Mouse (Mus musculus): Measurements from ENCODE around the gene Enc1. TPM values are rescaled to one million over a fixed set of nuclear protein-coding genes. Genes with fewer than 3 reads are reported as not detected.
A peak's percentile ranks its signal among the peaks of the same experiment; 100 is the strongest.

Enc1 gene
- polyA plus RNA-seq, 1 experiment from 2014 or later, result 1.7 TPM

DNA sequence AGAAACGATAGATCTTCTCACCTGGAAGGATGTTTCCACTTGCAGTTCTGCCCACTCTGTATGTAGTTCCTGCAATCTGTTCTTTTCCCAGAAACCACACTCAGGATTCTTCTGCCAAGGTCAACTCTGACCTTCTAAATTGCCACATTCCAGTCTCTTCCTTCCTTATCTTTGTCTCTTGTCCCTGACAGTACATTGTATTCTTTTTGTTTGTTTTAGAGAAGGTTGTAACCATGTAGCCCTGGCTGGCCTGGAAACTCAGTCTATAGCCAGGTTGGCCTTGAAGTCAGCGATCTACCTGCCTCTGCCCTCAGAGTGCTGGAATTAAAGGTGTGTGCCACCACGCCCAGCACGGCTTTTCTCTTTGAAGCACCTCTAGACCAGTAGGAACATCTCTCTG lies 58.0 kb downstream of the Enc1 start:
- no peak for TF ChIP-seq CTCF (IDR thresholded peaks at IDR 0.05; ENCODE audit: low read depth)
- no peak for TF ChIP-seq EP300 (IDR thresholded peaks at IDR 0.05; ENCODE audit: low read depth)
- Histone ChIP-seq H3K4me3 (ENCODE audit: low read depth, low read length) (no peak overlapping the region), H3K36me3 (replicated peaks; ENCODE audit: insufficient read depth, low read length) (no peaks in the 10 kb centered on the region), H3K9ac (replicated peaks) (no peak overlapping the region), H3K27me3 (ENCODE audit: insufficient read depth, low read length) (no peaks in the 10 kb centered on the region), H3K9me3 (ENCODE audit: low read length) (no peaks in the 10 kb centered on the region), H3K4me1 (ENCODE audit: insufficient read depth) (peaks cover 18% of the 10 kb centered on the region), H3K27ac (ENCODE audit: low read depth) (peak overlapping the region; percentile 81), H3K4me2 (ENCODE audit: low read depth, low read length) (no peak overlapping the region)
- ATAC-seq, result no peak
- DNase-seq, result no peak
- WGBS (ENCODE audit: insufficient replicate concordance), result 70% methylated on average over 4 of the region's 4 CpGs

GRCm38 (mm10) chr13:97299877-97300873 lies 59.3 kb downstream of the Enc1 start:
- DNase-seq (peak; percentile 53), ATAC-seq (peak; percentile 95)
- no peaks in the 10 kb centered on the region for H3K9me3 ChIP-seq (ENCODE audit: low read length)
- no peak overlapping the region for H3K9ac ChIP-seq (replicated peaks)
- H3K4me3 ChIP-seq (ENCODE audit: low read depth, low read length), result no peak overlapping the region
- WGBS (ENCODE audit: insufficient replicate concordance), result 52% methylated on average over 12 of the region's 12 CpGs
- H3K4me2 ChIP-seq (ENCODE audit: low read depth, low read length), result peak overlapping the region; percentile 42; the same call in 1 of the 2 replicates
- TF ChIP-seq EP300 (IDR thresholded peaks at IDR 0.05; ENCODE audit: low read depth), result 0 out of 2 replicates have a peak, but pooled peaks have one; percentile 19
- TF ChIP-seq CTCF (IDR thresholded peaks at IDR 0.05; ENCODE audit: low read depth), result no peak
- H3K4me1 ChIP-seq (ENCODE audit: insufficient read depth), result peaks cover 14% of the 10 kb centered on the region
- peak overlapping the region; percentile 81 for H3K27ac ChIP-seq (ENCODE audit: low read depth)
- no peaks in the 10 kb centered on the region for H3K36me3 ChIP-seq (replicated peaks; ENCODE audit: insufficient read depth, low read length)
- H3K27me3 ChIP-seq (ENCODE audit: insufficient read depth, low read length), result no peaks in the 10 kb centered on the region

Other genes starting within 250 kb of the Enc1 start
- gene 1700029F12Rik, start 206.7 kb upstream of the Enc1 start, polyA plus RNA-seq (2015; fragmentation: Nextera tagmentation; extraction: Ambion mirVana), result not detected in 2 replicates
- gene Fam169a, start 173.8 kb upstream of the Enc1 start, polyA plus RNA-seq (2015; fragmentation: Nextera tagmentation; extraction: Ambion mirVana), result 0.27 and 0.37 TPM in 2 replicates
- 0.70 and 0.92 TPM in 2 replicates for gene Gm6169, start 141.9 kb upstream of the Enc1 start, polyA plus RNA-seq (2015; fragmentation: Nextera tagmentation; extraction: Ambion mirVana)
- gene Gfm2, start 103.2 kb upstream of the Enc1 start, polyA plus RNA-seq (2015; fragmentation: Nextera tagmentation; extraction: Ambion mirVana), result 9.9 and 11.0 TPM in 2 replicates
- gene Nsa2, start 103.2 kb upstream of the Enc1 start, polyA plus RNA-seq (2015; fragmentation: Nextera tagmentation; extraction: Ambion mirVana), result 30.4 and 30.5 TPM in 2 replicates
- gene Hexb, start 42.7 kb upstream of the Enc1 start, polyA plus RNA-seq (2015; fragmentation: Nextera tagmentation; extraction: Ambion mirVana), result 21.2 and 22.0 TPM in 2 replicates

Measured in liver, postnatal 0 days (tissue).